Mouse (Mus musculus) left cerebral cortex, postnatal 10 days (tissue): ENCODE measurements around the gene Olfr196. TPM values are rescaled to one million over a fixed set of nuclear protein-coding genes. Genes with fewer than 3 reads are reported as not detected.
"Not testable (repeated sequence)": the region's sequence is repeated elsewhere in the genome, so short reads cannot be mapped to it uniquely, and the experiment has no call there.

Experiments
- DNase-seq, 2 experiments: peaks; one replicate each; pipeline ENCODE4 v3.0.0; 2021 to 2022; ENCODE audit warnings: low spot score in 2 of 2, mixed read lengths in 1 of 2; ENCODE audit errors: extremely low spot score in 1 of 2
- intact Hi-C: fragments of 180-260 bp; cut with DNase I; formaldehyde crosslinking; loops from one replicate; pipeline ENCODE4 v1.15.1; 2025
- total RNA-seq, 2 experiments: library from RNA; stranded (reverse); gene quantifications; 2 replicates each; pipeline ENCODE4 v1.2.3; 2021

The Olfr196 gene
- total RNA-seq, result not detected

DNA sequence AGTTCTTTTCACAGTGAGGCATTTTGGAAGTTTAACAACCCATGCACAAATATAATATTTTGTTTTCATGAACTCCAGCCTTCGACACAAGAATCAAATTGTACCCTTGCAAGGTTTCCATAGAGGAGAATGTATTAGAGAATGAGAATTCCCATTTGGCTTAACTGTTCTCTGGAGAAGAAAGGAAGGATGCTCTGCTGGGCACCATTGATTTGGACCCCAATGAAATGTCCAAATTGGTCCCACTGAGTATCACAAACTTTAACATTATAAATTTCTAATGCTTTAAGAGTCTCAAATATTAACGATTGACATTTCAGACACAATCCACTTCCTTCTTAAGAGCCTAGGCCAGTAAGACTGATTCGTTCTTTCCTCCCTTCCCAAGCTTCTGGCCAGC lies at the start of gene Olfr196:
Gene Olfr196, minus strand, starts transcription at position 101 of the 400 bp plus-strand sequence.
- intact Hi-C loops, result no loop called here
- DNase-seq, result no peak

GRCm38 (mm10) chr16:59219667-59220066 lies 49.4 kb upstream of the Olfr196 start, which contains the start of gene Olfr199:
Gene Olfr199, minus strand, starts transcription at chr16:59219767.
- intact Hi-C loops, result not testable (repeated sequence)

DNA sequence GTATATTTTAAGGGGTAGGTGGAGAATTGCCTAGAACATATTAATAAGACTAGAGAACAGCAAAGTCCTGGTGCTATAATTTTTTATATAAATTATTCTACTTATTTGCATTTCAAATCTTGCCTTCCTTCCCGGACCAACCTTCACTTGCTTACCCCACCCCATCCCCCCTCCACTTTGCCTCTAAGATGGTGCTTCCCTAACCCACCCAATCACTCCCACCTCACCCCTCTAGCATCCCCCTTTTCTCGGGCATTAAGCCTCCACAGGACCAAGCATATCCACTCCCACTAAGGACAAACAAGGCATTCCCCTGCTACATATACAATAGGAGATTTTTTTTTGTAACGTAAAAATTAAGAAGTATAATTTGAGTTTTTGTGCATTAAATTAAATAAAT lies 47.6 kb upstream of the Olfr196 start:
- DNase-seq, intact Hi-C loops: not testable (repeated sequence)

More at GRCm38 (mm10) chr16:59219667-59220066, 49.4 kb upstream of the Olfr196 start, which contains the start of gene Olfr199:
- DNase-seq, result not testable (repeated sequence)

DNA sequence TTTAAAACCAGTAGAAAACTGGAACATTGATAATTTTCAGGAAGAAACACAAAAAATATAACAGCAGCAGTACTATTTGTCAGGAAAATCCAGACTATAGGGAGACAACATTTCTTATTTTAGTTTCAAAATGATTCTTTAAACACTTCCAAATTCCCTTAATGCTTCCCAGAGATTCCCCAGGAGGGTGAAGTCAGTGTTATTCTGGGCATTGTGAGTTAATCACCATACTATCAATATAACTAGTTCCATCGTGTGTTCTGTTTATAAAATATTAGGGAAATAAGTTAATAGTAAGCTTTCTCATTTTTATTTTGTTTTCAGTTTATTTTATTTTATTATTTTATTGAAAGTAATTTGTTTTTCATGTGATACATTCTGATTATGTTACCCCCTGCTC lies 33.2 kb upstream of the Olfr196 start, which contains the start of gene Olfr198:
Gene Olfr198, minus strand, starts transcription at position 101 of the 400 bp plus-strand sequence.
- intact Hi-C loops, DNase-seq: not testable (repeated sequence)

GRCm38 (mm10) chr16:59151996-59152395 lies 18.3 kb downstream of the Olfr196 start:
- intact Hi-C loops, result no loop called here
- no peak for DNase-seq

GRCm38 (mm10) chr16:59146746-59147145 lies 23.5 kb downstream of the Olfr196 start, which contains the start of gene Olfr195:
Gene Olfr195, plus strand, starts transcription at chr16:59147046.
- intact Hi-C loops, result no loop called here
- DNase-seq, result no peak

DNA sequence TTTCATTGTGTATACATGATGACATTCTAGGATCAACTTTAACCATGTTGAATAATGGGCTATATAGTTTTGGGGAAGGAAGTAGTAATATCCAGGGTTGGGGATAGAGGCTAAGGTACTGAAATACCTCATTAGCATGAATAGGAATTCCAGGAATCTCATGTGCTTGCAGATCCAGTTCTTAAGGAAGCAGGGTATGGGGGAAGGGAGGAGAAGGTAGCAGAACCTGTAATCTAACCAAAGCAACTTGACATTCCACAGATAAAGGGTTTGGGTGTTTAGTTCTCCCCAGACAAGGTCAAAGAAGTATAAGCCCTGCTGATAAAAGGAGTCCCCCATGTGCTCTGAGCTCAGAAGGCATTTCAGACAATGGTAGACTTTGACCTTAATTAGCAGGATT lies 29.1 kb downstream of the Olfr196 start:
- no peak for DNase-seq
- intact Hi-C loops, result no loop called here

DNA sequence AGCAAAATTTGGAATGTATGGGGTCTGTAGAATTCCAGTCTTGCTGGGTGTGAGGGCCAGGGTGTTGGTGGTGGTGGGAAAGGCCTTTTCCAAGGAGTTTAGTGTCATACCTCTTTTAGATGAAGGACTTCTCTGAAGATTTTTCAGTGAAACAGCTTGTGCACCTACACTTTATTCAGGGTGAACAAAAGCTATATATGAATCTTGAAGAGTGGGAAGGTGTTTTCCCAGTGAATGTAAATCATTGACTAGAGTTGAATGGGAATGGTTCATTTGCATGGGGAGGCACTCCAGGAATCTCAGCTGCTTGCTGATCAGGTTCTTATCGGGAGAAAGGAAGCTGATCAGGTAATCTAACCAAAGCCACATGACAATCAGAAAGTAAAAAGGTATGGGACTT lies 39.5 kb downstream of the Olfr196 start:
- DNase-seq, result no peak
- intact Hi-C loops, result no loop called here

- intact Hi-C loops, result no loop called here
- DNase-seq, result no peak
Observed at GRCm38 (mm10) chr16:59120969-59121368, 49.3 kb downstream of the Olfr196 start, which contains the start of gene Olfr194. Gene Olfr194, minus strand, starts transcription at chr16:59121069.

Other genes with a start within 250 kb of the Olfr196 start
- gene Olfr181, start 241.7 kb downstream of the Olfr196 start, total RNA-seq, result not detected
- gene Olfr180, start 241.1 kb downstream of the Olfr196 start, total RNA-seq, result not detected
- not detected for gene Olfr183, start 175.1 kb downstream of the Olfr196 start, total RNA-seq
- gene Olfr186, start 140.2 kb downstream of the Olfr196 start, total RNA-seq, result not detected
- not detected for gene Olfr187, start 130.7 kb downstream of the Olfr196 start, total RNA-seq
- not detected for gene Olfr190, start 92.4 kb downstream of the Olfr196 start, total RNA-seq
- gene Olfr191, start 80.6 kb downstream of the Olfr196 start, total RNA-seq, result not detected
- not detected for gene Olfr193, start 58.6 kb downstream of the Olfr196 start, total RNA-seq
- not detected for gene Olfr194, start 49.4 kb downstream of the Olfr196 start, total RNA-seq
- not detected for gene Olfr195, start 23.4 kb downstream of the Olfr196 start, total RNA-seq
- not detected for gene Olfr198, start 33.1 kb upstream of the Olfr196 start, total RNA-seq
- not detected for gene Olfr199, start 49.3 kb upstream of the Olfr196 start, total RNA-seq
- gene Olfr201, start 102.2 kb upstream of the Olfr196 start, total RNA-seq, result not detected
- not detected for gene Olfr202, start 116.3 kb upstream of the Olfr196 start, total RNA-seq
- not detected for gene Olfr203, start 128.4 kb upstream of the Olfr196 start, total RNA-seq
- not detected for gene Olfr204, start 147.8 kb upstream of the Olfr196 start, total RNA-seq
- gene Olfr205, start 160.7 kb upstream of the Olfr196 start, total RNA-seq, result not detected
- not detected for gene Olfr206, start 178.8 kb upstream of the Olfr196 start, total RNA-seq
- gene Olfr209, start 193.5 kb upstream of the Olfr196 start, total RNA-seq, result not detected
- under 1 TPM in 1 of 2 experiments, not detected in 1; 0.13 TPM for gene Gabrr3, start 236.9 kb upstream of the Olfr196 start, total RNA-seq